Mouse (Mus musculus): Measurements from ENCODE around the gene Ly6g5c. TPM values are rescaled to one million over a fixed set of nuclear protein-coding genes. Genes with fewer than 3 reads are reported as not detected.
A peak's percentile ranks its signal among the peaks of the same experiment; 100 is the strongest.

The Ly6g5c gene
- polyA plus RNA-seq (2012), result not detected in 2 replicates

- Histone ChIP-seq H3K4me3 (replicated peaks) (no peak within 1 kb of the TSS), H3K27me3 (ENCODE audit: control insufficient read depth) (peaks cover 2% of the 10 kb centered on the region; the same call in 1 of the 2 replicates), H3K36me3 (ENCODE audit: control insufficient read depth) (peaks cover 18% of the 10 kb centered on the region), H3K9me3 (ENCODE audit: control insufficient read depth, low read length) (no peaks in the 10 kb centered on the region), H3K4me1 (ENCODE audit: control insufficient read depth) (peaks cover 33% of the 10 kb centered on the region)
- no peak for TF ChIP-seq TAL1 (IDR thresholded peaks at IDR 0.05; ENCODE audit: low read length)
- TF ChIP-seq GATA1 (IDR thresholded peaks at IDR 0.05; ENCODE audit: low read length), result no peak
Measured at GRCm38 (mm10) chr17:35108097-35108496, at the start of gene Ly6g5c. TSS of gene Ly6g5c (plus strand) at chr17:35108279.

- Histone ChIP-seq H3K9me3 (ENCODE audit: control insufficient read depth, low read length) (no peaks in the 10 kb centered on the region), H3K4me1 (ENCODE audit: control insufficient read depth) (peaks cover 59% of the 10 kb centered on the region), H3K36me3 (ENCODE audit: control insufficient read depth) (peaks cover 46% of the 10 kb centered on the region)
Measured at GRCm38 (mm10) chr17:35058316-35058715, 49.8 kb upstream of the Ly6g5c start.

GRCm38 (mm10) chr17:35058911-35059892 lies 48.9 kb upstream of the Ly6g5c start, which contains the start of gene Ddah2:
TSS of gene Ddah2 (plus strand) at chr17:35059035.
- H3K36me3 ChIP-seq (ENCODE audit: control insufficient read depth), result peaks cover 39% of the 10 kb centered on the region
- H3K27me3 ChIP-seq (ENCODE audit: control insufficient read depth), result peaks cover 27% of the 10 kb centered on the region
- peak within 1 kb of the TSS; percentile 64 for H3K4me3 ChIP-seq (replicated peaks)
- H3K9me3 ChIP-seq (ENCODE audit: control insufficient read depth, low read length), result no peaks in the 10 kb centered on the region
- TF ChIP-seq TAL1 (IDR thresholded peaks at IDR 0.05; ENCODE audit: low read length), result no peak
- TF ChIP-seq GATA1 (IDR thresholded peaks at IDR 0.05; ENCODE audit: low read length), result no peak
- peaks cover 57% of the 10 kb centered on the region for H3K4me1 ChIP-seq (ENCODE audit: control insufficient read depth)

More at GRCm38 (mm10) chr17:35058316-35058715, 49.8 kb upstream of the Ly6g5c start:
- H3K4me3 ChIP-seq (replicated peaks), result no peak overlapping the region
- peaks cover 18% of the 10 kb centered on the region for H3K27me3 ChIP-seq (ENCODE audit: control insufficient read depth)
- TF ChIP-seq TAL1 (IDR thresholded peaks at IDR 0.05; ENCODE audit: low read length) (no peak), GATA1 (IDR thresholded peaks at IDR 0.05; ENCODE audit: low read length) (no peak)

GRCm38 (mm10) chr17:35060071-35060470 lies 48.0 kb upstream of the Ly6g5c start:
- H3K4me3 ChIP-seq (replicated peaks), result no peak overlapping the region
- TF ChIP-seq TAL1 (IDR thresholded peaks at IDR 0.05; ENCODE audit: low read length) (no peak), GATA1 (IDR thresholded peaks at IDR 0.05; ENCODE audit: low read length) (no peak)
- H3K9me3 ChIP-seq (ENCODE audit: control insufficient read depth, low read length), result no peaks in the 10 kb centered on the region; the same call in 1 of the 2 replicates
- H3K4me1 ChIP-seq (ENCODE audit: control insufficient read depth), result peaks cover 62% of the 10 kb centered on the region
- H3K27me3 ChIP-seq (ENCODE audit: control insufficient read depth), result peaks cover 36% of the 10 kb centered on the region
- H3K36me3 ChIP-seq (ENCODE audit: control insufficient read depth), result peaks cover 33% of the 10 kb centered on the region

- H3K4me1 ChIP-seq (ENCODE audit: control insufficient read depth), result peaks cover 64% of the 10 kb centered on the region
- H3K27me3 ChIP-seq (ENCODE audit: control insufficient read depth), result peaks cover 43% of the 10 kb centered on the region
- H3K9me3 ChIP-seq (ENCODE audit: control insufficient read depth, low read length), result no peaks in the 10 kb centered on the region; the same call in 1 of the 2 replicates
- H3K4me3 ChIP-seq (replicated peaks), result no peak overlapping the region
- TF ChIP-seq TAL1 (IDR thresholded peaks at IDR 0.05; ENCODE audit: low read length) (no peak), GATA1 (IDR thresholded peaks at IDR 0.05; ENCODE audit: low read length) (no peak)
- peaks cover 26% of the 10 kb centered on the region for H3K36me3 ChIP-seq (ENCODE audit: control insufficient read depth)
Measured at GRCm38 (mm10) chr17:35060737-35061297, 47.3 kb upstream of the Ly6g5c start.

DNA sequence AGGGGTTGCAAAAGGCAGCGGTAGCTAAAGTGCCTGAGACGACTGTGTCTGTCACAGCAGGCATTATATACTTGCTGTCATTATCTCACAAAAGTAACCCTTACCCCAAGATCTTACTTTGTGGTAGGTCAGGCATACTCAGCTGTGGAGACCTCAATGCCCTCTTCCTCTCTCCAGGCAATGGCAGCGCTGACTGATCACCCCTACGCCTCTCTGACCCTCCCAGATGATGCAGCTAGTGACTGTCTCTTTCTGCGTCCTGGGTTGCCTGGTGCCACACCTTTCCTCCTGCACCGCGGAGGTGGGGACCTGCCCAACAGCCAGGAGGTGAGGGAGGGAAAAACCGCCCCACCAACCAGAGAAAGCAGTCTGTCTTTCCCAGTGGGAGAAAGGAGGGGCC lies 46.8 kb upstream of the Ly6g5c start:
- Histone ChIP-seq H3K9me3 (ENCODE audit: control insufficient read depth, low read length) (no peaks in the 10 kb centered on the region; the same call in 1 of the 2 replicates), H3K27me3 (ENCODE audit: control insufficient read depth) (peaks cover 48% of the 10 kb centered on the region), H3K4me3 (replicated peaks) (no peak overlapping the region), H3K36me3 (ENCODE audit: control insufficient read depth) (peaks cover 22% of the 10 kb centered on the region), H3K4me1 (ENCODE audit: control insufficient read depth) (peaks cover 63% of the 10 kb centered on the region)
- TF ChIP-seq TAL1 (IDR thresholded peaks at IDR 0.05; ENCODE audit: low read length), result no peak
- TF ChIP-seq GATA1 (IDR thresholded peaks at IDR 0.05; ENCODE audit: low read length), result no peak

GRCm38 (mm10) chr17:35063466-35063865 lies 44.6 kb upstream of the Ly6g5c start:
- no peak for TF ChIP-seq GATA1 (IDR thresholded peaks at IDR 0.05; ENCODE audit: low read length)
- no peak for TF ChIP-seq TAL1 (IDR thresholded peaks at IDR 0.05; ENCODE audit: low read length)

DNA sequence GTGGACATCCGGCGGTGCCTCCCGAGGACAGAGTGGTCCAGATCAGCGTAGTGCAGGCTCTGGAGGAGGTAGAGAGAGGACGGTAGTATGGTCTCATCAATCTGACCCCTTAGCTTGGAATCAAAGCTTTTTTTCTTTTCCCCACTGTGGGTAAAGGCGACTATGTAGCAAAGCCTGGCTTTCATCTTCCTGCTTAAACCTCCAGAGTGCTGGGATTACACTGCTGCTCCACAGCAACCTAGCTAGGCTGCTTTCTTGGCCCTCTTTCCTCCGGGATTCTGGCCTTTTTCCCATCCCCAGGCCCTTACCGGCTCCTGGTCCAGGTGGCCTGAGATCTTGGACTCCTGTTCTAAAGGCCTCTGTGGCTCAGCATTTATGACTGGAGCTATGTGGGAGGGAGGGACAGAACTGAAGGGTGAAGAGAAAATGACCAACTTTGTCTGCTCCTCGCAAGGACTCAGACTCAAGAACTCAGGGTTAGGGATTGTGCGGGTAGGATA lies 43.7 kb upstream of the Ly6g5c start:
- H3K27me3 ChIP-seq (ENCODE audit: control insufficient read depth), result peaks cover 79% of the 10 kb centered on the region
- peaks cover 48% of the 10 kb centered on the region for H3K4me1 ChIP-seq (ENCODE audit: control insufficient read depth)
- no peaks in the 10 kb centered on the region; the same call in 1 of the 2 replicates for H3K9me3 ChIP-seq (ENCODE audit: control insufficient read depth, low read length)
- no peak overlapping the region for H3K4me3 ChIP-seq (replicated peaks)
- peaks cover 5% of the 10 kb centered on the region for H3K36me3 ChIP-seq (ENCODE audit: control insufficient read depth)
- no peak for TF ChIP-seq TAL1 (IDR thresholded peaks at IDR 0.05; ENCODE audit: low read length)
- no peak for TF ChIP-seq GATA1 (IDR thresholded peaks at IDR 0.05; ENCODE audit: low read length)

More at GRCm38 (mm10) chr17:35063466-35063865, 44.6 kb upstream of the Ly6g5c start:
- Histone ChIP-seq H3K27me3 (ENCODE audit: control insufficient read depth) (peaks cover 70% of the 10 kb centered on the region), H3K9me3 (ENCODE audit: control insufficient read depth, low read length) (no peaks in the 10 kb centered on the region; the same call in 1 of the 2 replicates), H3K4me1 (ENCODE audit: control insufficient read depth) (peaks cover 57% of the 10 kb centered on the region), H3K36me3 (ENCODE audit: control insufficient read depth) (peaks cover 7% of the 10 kb centered on the region), H3K4me3 (replicated peaks) (no peak overlapping the region)
